Mouse (Mus musculus): Measurements from ENCODE around the gene Olfr617.
"Not testable (repeated sequence)": the region's sequence is repeated elsewhere in the genome, so short reads cannot be mapped to it uniquely, and the experiment has no call there.

DNA sequence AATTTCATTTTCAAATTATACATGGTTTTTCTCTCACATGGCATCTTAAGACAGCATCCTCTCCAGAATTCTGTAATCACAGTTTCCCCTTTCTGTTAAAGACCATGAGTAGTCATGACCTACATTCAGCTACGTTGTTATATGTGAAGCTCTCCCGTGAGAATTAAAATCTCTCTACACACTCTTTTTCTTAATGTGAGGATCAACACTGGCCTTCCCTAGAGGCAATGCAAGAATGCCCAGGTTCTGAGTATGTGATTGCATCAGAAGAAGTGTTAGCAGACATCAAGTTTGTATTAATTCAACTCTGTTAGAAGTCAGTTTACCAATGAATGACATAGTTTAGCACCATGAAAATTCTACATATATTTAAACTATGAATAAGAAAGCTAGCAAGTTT lies 30.2 kb upstream of the Olfr617 start, which contains the start of gene Olfr612:
- TF ChIP-seq POLR2A (IDR thresholded peaks at IDR 0.05; ENCODE audit: borderline replicate concordance, insufficient read depth, low read length); CTCF (IDR thresholded peaks at IDR 0.05; ENCODE audit: borderline replicate concordance, insufficient read depth, low read depth, low read length): not testable (repeated sequence)

Data from cerebellum, adult 2 months (tissue).